Mouse (Mus musculus): ENCODE results near the gene Rpusd4. TPM values are rescaled to one million over a fixed set of nuclear protein-coding genes. Genes with fewer than 3 reads are reported as not detected.

Rpusd4 gene
- polyA plus RNA-seq, 1 experiment from 2014 or later, result 27.0 TPM

DNA sequence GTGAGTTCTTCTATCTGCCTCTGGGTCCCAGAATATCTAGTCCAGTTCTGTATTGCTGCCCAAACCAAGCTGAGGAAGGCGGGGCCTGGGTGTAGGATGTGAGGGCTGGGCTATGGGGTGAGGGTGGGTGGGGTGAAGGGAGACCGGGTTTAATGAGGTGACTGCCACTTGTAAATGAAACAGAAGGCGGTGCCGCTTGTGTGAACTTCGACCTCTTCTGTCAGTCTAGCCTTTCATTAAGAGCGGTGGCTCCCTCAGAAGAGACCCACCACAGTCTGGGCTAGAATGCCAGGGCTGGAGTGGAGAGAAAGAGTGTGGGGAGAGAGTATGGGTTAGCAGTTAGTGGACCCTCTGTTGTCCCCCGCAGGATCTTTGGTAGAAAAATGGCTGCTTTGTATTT is 22.3 kb downstream of the Rpusd4 start:
- H3K9me3 ChIP-seq (replicated peaks), result no peaks in the 10 kb centered on the region

GRCm38 (mm10) chr9:35290417-35290816 is 22.8 kb downstream of the Rpusd4 start:
- Histone ChIP-seq H3K27ac (replicated peaks) (no peak overlapping the region), H3K9ac (no peak overlapping the region), H3K4me3 (replicated peaks) (no peak overlapping the region), H3K4me1 (peaks cover 16% of the 10 kb centered on the region), H3K36me3 (no peaks in the 10 kb centered on the region), H3K4me2 (replicated peaks) (no peak overlapping the region), H3K27me3 (no peaks in the 10 kb centered on the region), H3K9me3 (replicated peaks) (no peaks in the 10 kb centered on the region)
- WGBS, result 92% methylated on average over 3 of the region's 3 CpGs
- no peak for ATAC-seq (ENCODE audit: insufficient number of reproducible peaks, low FRiP score, low TSS enrichment, low read depth)

More for the DNA sequence above, 22.3 kb downstream of the Rpusd4 start:
- Histone ChIP-seq H3K27ac (replicated peaks) (no peak overlapping the region), H3K36me3 (no peaks in the 10 kb centered on the region), H3K4me1 (peaks cover 16% of the 10 kb centered on the region), H3K4me2 (replicated peaks) (no peak overlapping the region), H3K27me3 (no peaks in the 10 kb centered on the region), H3K4me3 (replicated peaks) (no peak overlapping the region), H3K9ac (no peak overlapping the region)
- no peak for ATAC-seq (ENCODE audit: insufficient number of reproducible peaks, low FRiP score, low TSS enrichment, low read depth)
- 48% methylated on average over 7 of the region's 7 CpGs for WGBS

- Histone ChIP-seq H3K9ac (no peak overlapping the region), H3K9me3 (replicated peaks) (no peaks in the 10 kb centered on the region), H3K4me1 (peaks cover 16% of the 10 kb centered on the region), H3K27me3 (no peaks in the 10 kb centered on the region), H3K27ac (replicated peaks) (no peak overlapping the region), H3K36me3 (no peaks in the 10 kb centered on the region), H3K4me2 (replicated peaks) (no peak overlapping the region), H3K4me3 (replicated peaks) (no peak overlapping the region)
- no peak for ATAC-seq (ENCODE audit: insufficient number of reproducible peaks, low FRiP score, low TSS enrichment, low read depth)
- WGBS, result 74% methylated on average over 4 of the region's 4 CpGs
Observed at GRCm38 (mm10) chr9:35290916-35291315, 23.3 kb downstream of the Rpusd4 start.

- Histone ChIP-seq H3K27me3 (no peaks in the 10 kb centered on the region), H3K4me1 (peaks cover 16% of the 10 kb centered on the region), H3K9ac (no peak overlapping the region), H3K27ac (replicated peaks) (no peak overlapping the region), H3K4me3 (replicated peaks) (no peak overlapping the region), H3K4me2 (replicated peaks) (no peak overlapping the region), H3K9me3 (replicated peaks) (no peaks in the 10 kb centered on the region), H3K36me3 (no peaks in the 10 kb centered on the region)
- 59% methylated on average over 5 of the region's 5 CpGs for WGBS
- no peak for ATAC-seq (ENCODE audit: insufficient number of reproducible peaks, low FRiP score, low TSS enrichment, low read depth)
Observed at GRCm38 (mm10) chr9:35293465-35293864, 25.8 kb downstream of the Rpusd4 start.

- Histone ChIP-seq H3K27me3 (no peaks in the 10 kb centered on the region), H3K9me3 (replicated peaks) (no peaks in the 10 kb centered on the region), H3K4me2 (replicated peaks) (no peak overlapping the region), H3K4me1 (0 out of 2 replicates have a peak, but pooled peaks cover 3% of the 10 kb centered on the region), H3K9ac (no peak overlapping the region), H3K27ac (replicated peaks) (no peak overlapping the region), H3K4me3 (replicated peaks) (no peak overlapping the region), H3K36me3 (no peaks in the 10 kb centered on the region)
- no peak for ATAC-seq (ENCODE audit: insufficient number of reproducible peaks, low FRiP score, low TSS enrichment, low read depth)
Observed at GRCm38 (mm10) chr9:35297791-35298190, 30.1 kb downstream of the Rpusd4 start.

- Histone ChIP-seq H3K4me1 (no peaks in the 10 kb centered on the region), H3K36me3 (no peaks in the 10 kb centered on the region), H3K4me2 (replicated peaks) (no peak overlapping the region), H3K9me3 (replicated peaks) (no peaks in the 10 kb centered on the region), H3K4me3 (replicated peaks) (no peak overlapping the region), H3K9ac (no peak overlapping the region), H3K27ac (replicated peaks) (no peak overlapping the region), H3K27me3 (no peaks in the 10 kb centered on the region)
- WGBS, result 69% methylated on average over 3 of the region's 3 CpGs
- ATAC-seq (ENCODE audit: insufficient number of reproducible peaks, low FRiP score, low TSS enrichment, low read depth), result no peak
Observed at GRCm38 (mm10) chr9:35302172-35302571, 34.5 kb downstream of the Rpusd4 start.

- Histone ChIP-seq H3K4me2 (replicated peaks) (no peak overlapping the region), H3K27ac (replicated peaks) (peak overlapping the region; percentile 12; the same call in 1 of the 2 replicates), H3K36me3 (no peaks in the 10 kb centered on the region), H3K4me1 (peaks cover 10% of the 10 kb centered on the region), H3K9ac (no peak overlapping the region), H3K4me3 (replicated peaks) (no peak overlapping the region), H3K9me3 (replicated peaks) (no peaks in the 10 kb centered on the region), H3K27me3 (no peaks in the 10 kb centered on the region)
- no peak for ATAC-seq (ENCODE audit: insufficient number of reproducible peaks, low FRiP score, low TSS enrichment, low read depth)
- WGBS, result 45% methylated on average over 7 of the region's 7 CpGs
Observed at GRCm38 (mm10) chr9:35307461-35307860, 39.8 kb downstream of the Rpusd4 start.

- H3K4me3 ChIP-seq (replicated peaks), result no peak overlapping the region
- no peak overlapping the region for H3K4me2 ChIP-seq (replicated peaks)
- no peaks in the 10 kb centered on the region for H3K27me3 ChIP-seq
- peaks cover 29% of the 10 kb centered on the region for H3K4me1 ChIP-seq
- WGBS, result 44% methylated on average over 6 of the region's 6 CpGs
- no peaks in the 10 kb centered on the region for H3K36me3 ChIP-seq
- H3K9ac ChIP-seq, result no peak overlapping the region
- no peak for ATAC-seq (ENCODE audit: insufficient number of reproducible peaks, low FRiP score, low TSS enrichment, low read depth)
- H3K27ac ChIP-seq (replicated peaks), result peak overlapping the region; percentile 71; the same call in 1 of the 2 replicates
- no peaks in the 10 kb centered on the region for H3K9me3 ChIP-seq (replicated peaks)
Observed at GRCm38 (mm10) chr9:35310377-35310776, 42.7 kb downstream of the Rpusd4 start.

DNA sequence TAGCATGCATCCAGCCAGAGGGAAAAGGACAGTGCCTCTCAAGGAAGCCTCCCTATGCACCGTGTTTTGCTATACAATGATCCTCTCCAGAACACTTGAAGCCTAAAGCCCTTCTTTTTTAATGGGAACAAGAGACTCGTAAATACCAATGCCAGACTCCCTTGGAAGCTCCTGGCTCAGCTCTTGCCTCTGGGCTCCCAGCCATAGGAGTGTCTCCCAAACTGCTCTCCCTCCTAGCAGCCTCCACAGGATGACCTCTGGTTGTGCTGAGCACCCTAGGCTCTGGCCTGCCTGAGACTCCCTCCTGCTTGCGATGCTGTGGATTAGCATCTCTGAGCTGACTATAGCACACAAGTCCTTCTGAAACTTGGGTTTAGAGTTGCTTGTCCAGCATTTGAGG is 44.9 kb downstream of the Rpusd4 start:
- WGBS, result 60% methylated on average over 3 of the region's 3 CpGs
- Histone ChIP-seq H3K4me2 (replicated peaks) (no peak overlapping the region), H3K4me1 (peaks cover 41% of the 10 kb centered on the region), H3K9ac (no peak overlapping the region), H3K36me3 (no peaks in the 10 kb centered on the region), H3K27me3 (no peaks in the 10 kb centered on the region), H3K9me3 (replicated peaks) (no peaks in the 10 kb centered on the region), H3K27ac (replicated peaks) (peak overlapping the region; percentile 48), H3K4me3 (replicated peaks) (no peak overlapping the region)
- peak; percentile 36; the same call in 1 of the 2 replicates for ATAC-seq (ENCODE audit: insufficient number of reproducible peaks, low FRiP score, low TSS enrichment, low read depth)

DNA sequence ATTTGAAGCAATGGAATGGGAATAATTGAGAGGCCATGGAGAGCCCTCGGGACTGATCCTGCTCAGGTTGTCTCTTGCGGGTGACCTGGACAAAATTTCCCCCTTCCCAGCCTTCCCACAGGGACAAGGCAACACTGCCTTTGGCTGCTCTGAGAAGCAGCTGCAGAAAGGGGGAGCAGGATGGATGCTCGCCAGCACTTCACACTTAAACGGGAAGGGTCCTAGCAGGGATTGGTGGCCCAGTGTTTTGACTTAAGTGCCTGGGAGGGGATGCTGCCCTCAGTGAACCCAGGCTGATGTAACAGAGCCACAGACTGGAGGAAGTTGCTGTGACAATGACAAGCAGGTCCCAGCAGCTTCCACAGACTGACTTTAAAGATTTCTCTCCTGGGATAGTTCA is 45.9 kb downstream of the Rpusd4 start:
- no peaks in the 10 kb centered on the region for H3K27me3 ChIP-seq
- H3K36me3 ChIP-seq, result no peaks in the 10 kb centered on the region
- H3K4me2 ChIP-seq (replicated peaks), result no peak overlapping the region
- H3K9me3 ChIP-seq (replicated peaks), result no peaks in the 10 kb centered on the region
- 20% methylated on average over 4 of the region's 4 CpGs for WGBS
- peaks cover 49% of the 10 kb centered on the region for H3K4me1 ChIP-seq
- no peak overlapping the region for H3K4me3 ChIP-seq (replicated peaks)
- no peak overlapping the region for H3K9ac ChIP-seq
- no peak overlapping the region for H3K27ac ChIP-seq (replicated peaks)
- no peak for ATAC-seq (ENCODE audit: insufficient number of reproducible peaks, low FRiP score, low TSS enrichment, low read depth)

DNA sequence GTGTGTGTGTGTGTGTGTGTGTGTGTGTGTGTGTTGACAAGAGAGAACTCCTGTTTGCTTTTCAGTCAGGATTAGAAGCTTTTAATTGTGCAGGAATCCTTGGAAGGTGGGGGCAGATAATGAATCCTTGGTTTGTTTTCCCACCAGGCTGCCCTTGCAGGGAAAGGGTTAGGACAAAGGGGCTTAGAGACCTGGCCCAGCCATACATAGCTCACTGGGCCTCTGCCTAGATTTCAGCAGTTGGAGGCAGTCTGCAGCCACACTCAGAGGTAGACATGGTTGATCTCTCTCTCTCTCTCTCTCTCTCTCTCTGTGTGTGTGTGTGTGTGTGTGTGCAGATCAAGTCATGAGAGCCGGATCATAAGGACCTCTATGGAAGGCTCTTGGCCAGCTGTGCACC is 46.6 kb downstream of the Rpusd4 start:
- H3K4me2 ChIP-seq (replicated peaks), result no peak overlapping the region
- no peak for ATAC-seq (ENCODE audit: insufficient number of reproducible peaks, low FRiP score, low TSS enrichment, low read depth)
- no peak overlapping the region for H3K27ac ChIP-seq (replicated peaks)
- peaks cover 54% of the 10 kb centered on the region for H3K4me1 ChIP-seq
- H3K27me3 ChIP-seq, result no peaks in the 10 kb centered on the region
- H3K4me3 ChIP-seq (replicated peaks), result no peak overlapping the region
- 54% methylated on average over 1 of the region's 1 CpGs for WGBS
- H3K9me3 ChIP-seq (replicated peaks), result no peaks in the 10 kb centered on the region
- no peaks in the 10 kb centered on the region for H3K36me3 ChIP-seq
- H3K9ac ChIP-seq, result no peak overlapping the region

DNA sequence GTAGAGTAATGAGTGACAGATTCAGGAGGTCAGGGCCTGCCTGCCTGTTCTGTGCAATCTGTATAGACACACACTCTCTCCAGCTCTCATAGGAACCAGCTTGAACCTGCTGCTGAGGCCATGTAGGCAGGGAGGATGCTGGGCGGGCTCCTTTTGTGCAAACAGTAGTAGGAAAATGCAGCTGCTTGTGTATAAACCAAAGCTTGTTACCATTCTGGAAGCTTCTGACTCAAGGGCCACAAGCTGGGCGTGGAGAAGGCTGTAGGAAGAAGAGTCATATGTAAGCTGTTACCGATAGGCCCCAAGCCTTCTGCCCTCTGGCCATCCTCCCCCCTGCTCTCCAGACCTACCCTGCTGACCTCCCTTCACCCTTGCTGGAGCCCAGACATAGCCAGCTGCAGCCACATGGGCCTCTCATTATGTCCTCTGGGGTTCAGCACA is 49.1 kb downstream of the Rpusd4 start:
- Histone ChIP-seq H3K27me3 (no peaks in the 10 kb centered on the region), H3K27ac (replicated peaks) (no peak overlapping the region), H3K9me3 (replicated peaks) (no peaks in the 10 kb centered on the region), H3K9ac (no peak overlapping the region), H3K4me2 (replicated peaks) (no peak overlapping the region), H3K4me3 (replicated peaks) (no peak overlapping the region), H3K36me3 (no peaks in the 10 kb centered on the region), H3K4me1 (peaks cover 44% of the 10 kb centered on the region)
- no peak for ATAC-seq (ENCODE audit: insufficient number of reproducible peaks, low FRiP score, low TSS enrichment, low read depth)
- 58% methylated on average over 3 of the region's 3 CpGs for WGBS

All from embryonic facial prominence, embryonic 15.5 days (tissue).